Mouse (Mus musculus): Measurements from ENCODE around the gene Ggta1.

DNA sequence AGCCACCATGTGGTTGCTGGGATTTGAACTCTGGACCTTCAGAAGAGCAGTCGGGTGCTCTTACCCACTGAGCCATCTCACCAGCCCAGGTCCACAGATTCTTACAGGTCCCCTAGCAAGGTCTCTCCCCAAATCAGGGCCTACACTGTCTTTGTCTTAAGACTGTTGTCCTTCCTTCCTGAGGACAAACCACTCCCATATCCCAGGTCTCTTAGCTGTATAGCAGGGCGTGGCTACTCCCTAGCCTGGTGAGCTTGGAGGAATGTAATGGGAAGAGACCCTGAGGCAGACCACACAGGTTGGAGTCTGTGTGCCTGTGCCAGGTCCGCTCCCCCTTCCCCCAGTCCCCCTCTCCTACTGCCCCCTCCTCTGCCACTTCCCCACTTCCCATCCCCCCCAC lies 24.7 kb upstream of the Ggta1 start:
- no peak for TF ChIP-seq CTCF (IDR thresholded peaks at IDR 0.05; ENCODE audit: control insufficient read depth, insufficient read depth, low read length)
- no peak for TF ChIP-seq POLR2A (IDR thresholded peaks at IDR 0.05; ENCODE audit: borderline replicate concordance, control insufficient read depth, low read depth, low read length)
